Mouse (Mus musculus) neural tube, embryonic 11.5 days (tissue): ENCODE data around the gene Lipc. TPM values are rescaled to one million over a fixed set of nuclear protein-coding genes. Genes with fewer than 3 reads are reported as not detected.

Source experiments
- ATAC-seq: fragments of 200-750 bp; cut with Nextera tagmentation; 2 replicates; pipeline ENCODE4 v1.8.0; 2017; ENCODE audit warnings: moderate number of reproducible peaks, mild to moderate bottlenecking, moderate TSS enrichment, moderate library complexity; ENCODE audit not compliant: insufficient read depth, low FRiP score, low TSS enrichment
- DNase-seq: peaks from one replicate; pipeline ENCODE4 v3.0.0-alpha.2; 2015; ENCODE audit warnings: low spot score
- H3K27ac ChIP-seq: fragments of 300-500 bp; sonication (generic); 2 replicates; pipeline ENCODE4 v1.5.1; 2014; ENCODE audit warnings: low read depth, mild to moderate bottlenecking, low read length
- H3K27me3 ChIP-seq: fragments of 300-500 bp; sonication (generic); 2 replicates; pipeline ENCODE4 v1.6.1; 2014; ENCODE audit warnings: mild to moderate bottlenecking, low read length, mixed read lengths; ENCODE audit not compliant: control insufficient read depth, insufficient read depth
- H3K36me3 ChIP-seq: fragments of 300-500 bp; sonication (generic); 2 replicates; pipeline ENCODE4 v1.6.1; 2014; ENCODE audit warnings: mild to moderate bottlenecking, low read length, moderate library complexity, mixed read lengths; ENCODE audit not compliant: control insufficient read depth, insufficient read depth
- H3K4me1 ChIP-seq: fragments of 300-500 bp; sonication (generic); 2 replicates; pipeline ENCODE4 v1.6.1; 2014; ENCODE audit warnings: low read length, mixed read lengths; ENCODE audit not compliant: control insufficient read depth, insufficient read depth
- H3K4me2 ChIP-seq: fragments of 300-500 bp; sonication (generic); 2 replicates; pipeline ENCODE4 v1.6.1; 2014; ENCODE audit warnings: low read depth, mild to moderate bottlenecking, moderate library complexity
- H3K4me3 ChIP-seq: fragments of 300-500 bp; sonication (generic); 2 replicates; pipeline ENCODE4 v1.5.1; 2014; ENCODE audit warnings: low read depth, low read length
- H3K9ac ChIP-seq: fragments of 300-500 bp; sonication (generic); 2 replicates; pipeline ENCODE4 v1.6.1; 2014; ENCODE audit warnings: mild to moderate bottlenecking, low read length
- H3K9me3 ChIP-seq: fragments of 300-500 bp; sonication (generic); 2 replicates; pipeline ENCODE4 v1.6.1; 2016; ENCODE audit warnings: low read length; ENCODE audit not compliant: control insufficient read depth
- WGBS: fragments of 180-500 bp; shearing (Covaris S2); extraction: QIAGEN DNeasy Blood & Tissue Kit; methylation state at CpG from one replicate; pipeline ENCODE4 v1.1.7; 2014; 5-methylcytosine and 5-hydroxymethylcytosine counted together
- polyA plus RNA-seq: library from polyadenylated mRNA; unstranded; fragments of >200 nt; fragmentation: Nextera tagmentation; extraction: Ambion mirVana; gene quantifications from 2 replicates; pipeline ENCODE4 v1.2.1, GENCODE M21; 2014

Gene Lipc
- polyA plus RNA-seq, 1 experiment from 2014 or later: not detected

GRCm38 (mm10) chr9:70795439-70795757 is 156.6 kb downstream of the Lipc start:
- Histone ChIP-seq H3K4me1 (peaks cover 2% of the 10 kb centered on the region; the same call in 1 of the 2 replicates), H3K27ac (no peak overlapping the region), H3K9me3 (no peaks in the 10 kb centered on the region), H3K4me3 (no peak overlapping the region), H3K36me3 (no peaks in the 10 kb centered on the region), H3K4me2 (no peak overlapping the region), H3K27me3 (no peaks in the 10 kb centered on the region), H3K9ac (no peak overlapping the region)
- DNase-seq: no peak
- ATAC-seq: no peak
- WGBS: 69% methylated on average over 2 of the region's 2 CpGs

- Histone ChIP-seq H3K27me3 (no peaks in the 10 kb centered on the region), H3K4me3 (no peak overlapping the region), H3K36me3 (no peaks in the 10 kb centered on the region), H3K4me2 (no peak overlapping the region), H3K9me3 (no peaks in the 10 kb centered on the region), H3K4me1 (peaks cover 2% of the 10 kb centered on the region; the same call in 1 of the 2 replicates), H3K27ac (no peak overlapping the region; the same call in 1 of the 2 replicates), H3K9ac (no peak overlapping the region)
- whole genome bisulfite sequencing: 63% methylated on average over 15 of the region's 15 CpGs
- no peak for ATAC-seq
- no peak for DNase-seq
Measured at GRCm38 (mm10) chr9:70794643-70795438, 157.2 kb downstream of the Lipc start.

- Histone ChIP-seq H3K4me1 (peaks cover 2% of the 10 kb centered on the region; the same call in 1 of the 2 replicates), H3K27ac (no peak overlapping the region), H3K9ac (no peak overlapping the region), H3K4me3 (no peak overlapping the region), H3K36me3 (no peaks in the 10 kb centered on the region), H3K4me2 (no peak overlapping the region), H3K27me3 (no peaks in the 10 kb centered on the region), H3K9me3 (no peaks in the 10 kb centered on the region)
- WGBS: 88% methylated on average over 4 of the region's 4 CpGs
- DNase-seq: no peak
- no peak for ATAC-seq
Measured at GRCm38 (mm10) chr9:70790621-70791020, 161.4 kb downstream of the Lipc start.

- Histone ChIP-seq H3K27me3 (no peaks in the 10 kb centered on the region), H3K36me3 (no peaks in the 10 kb centered on the region), H3K9me3 (no peaks in the 10 kb centered on the region), H3K4me2 (no peak overlapping the region), H3K9ac (no peak overlapping the region), H3K4me1 (no peaks in the 10 kb centered on the region), H3K27ac (no peak overlapping the region), H3K4me3 (no peak overlapping the region)
- ATAC-seq (no peak), DNase-seq (no peak)
- WGBS: 83% methylated on average over 7 of the region's 7 CpGs
Measured at GRCm38 (mm10) chr9:70788705-70789104, 163.3 kb downstream of the Lipc start.

GRCm38 (mm10) chr9:70782191-70782590 is 169.8 kb downstream of the Lipc start:
- Histone ChIP-seq H3K9ac (no peak overlapping the region), H3K36me3 (no peaks in the 10 kb centered on the region), H3K4me1 (no peaks in the 10 kb centered on the region), H3K4me2 (no peak overlapping the region), H3K9me3 (no peaks in the 10 kb centered on the region), H3K4me3 (no peak overlapping the region), H3K27me3 (no peaks in the 10 kb centered on the region), H3K27ac (no peak overlapping the region)
- DNase-seq (no peak), ATAC-seq (no peak)
- WGBS: 58% methylated on average over 3 of the region's 3 CpGs

GRCm38 (mm10) chr9:70775517-70775916 is 176.5 kb downstream of the Lipc start:
- Histone ChIP-seq H3K4me3 (no peak overlapping the region), H3K4me1 (no peaks in the 10 kb centered on the region), H3K9ac (no peak overlapping the region), H3K9me3 (no peaks in the 10 kb centered on the region), H3K36me3 (no peaks in the 10 kb centered on the region), H3K27ac (no peak overlapping the region), H3K27me3 (no peaks in the 10 kb centered on the region), H3K4me2 (no peak overlapping the region)
- ATAC-seq: no peak
- no peak for DNase-seq
- 92% methylated on average over 2 of the region's 2 CpGs for WGBS

GRCm38 (mm10) chr9:70760974-70761373 is 191.1 kb downstream of the Lipc start:
- DNase-seq (no peak), ATAC-seq (no peak)
- no peaks in the 10 kb centered on the region for H3K27me3 ChIP-seq
- H3K27ac ChIP-seq: no peak overlapping the region
- H3K9ac ChIP-seq: no peak overlapping the region
- H3K4me2 ChIP-seq: no peak overlapping the region
- no peak overlapping the region for H3K4me3 ChIP-seq
- H3K36me3 ChIP-seq: peaks cover 2% of the 10 kb centered on the region; the same call in 1 of the 2 replicates
- no peaks in the 10 kb centered on the region for H3K9me3 ChIP-seq
- WGBS: 95% methylated on average over 5 of the region's 5 CpGs
- H3K4me1 ChIP-seq: no peaks in the 10 kb centered on the region

GRCm38 (mm10) chr9:70751504-70752222 is 200.4 kb downstream of the Lipc start:
- Histone ChIP-seq H3K9me3 (no peaks in the 10 kb centered on the region), H3K4me3 (no peak overlapping the region), H3K4me1 (no peaks in the 10 kb centered on the region), H3K4me2 (no peak overlapping the region), H3K36me3 (no peaks in the 10 kb centered on the region), H3K27me3 (no peaks in the 10 kb centered on the region), H3K9ac (no peak overlapping the region), H3K27ac (no peak overlapping the region)
- WGBS: 92% methylated on average over 3 of the region's 3 CpGs
- ATAC-seq (no peak), DNase-seq (no peak)
